Mouse (Mus musculus) intestine, embryonic 14.5 days (tissue): ENCODE data around the gene Nek6. TPM values are rescaled to one million over a fixed set of nuclear protein-coding genes. Genes with fewer than 3 reads are reported as not detected.

Experiments
- ATAC-seq: fragments of 200-750 bp; cut with Nextera tagmentation; replicated peaks from 2 replicates; pipeline ENCODE4 v1.8.0; 2017; ENCODE audit warnings: low read depth, moderate number of reproducible peaks, moderate TSS enrichment, moderate library complexity; ENCODE audit not compliant: low FRiP score, low TSS enrichment
- DNase-seq: peaks from one replicate; pipeline ENCODE4 v3.0.0-alpha.2; 2018; ENCODE audit warnings: low spot score
- H3K27ac ChIP-seq: fragments of 300-500 bp; sonication (generic); 2 replicates; pipeline ENCODE4 v1.5.1; 2014; ENCODE audit warnings: low read depth, mild to moderate bottlenecking, control low read depth
- H3K27me3 ChIP-seq: fragments of 300-500 bp; sonication (generic); replicated peaks from 2 replicates; pipeline ENCODE4 v1.6.1; 2014; ENCODE audit warnings: low read length, control low read depth; ENCODE audit not compliant: control insufficient read depth, insufficient read depth
- H3K36me3 ChIP-seq: fragments of 300-500 bp; sonication (generic); 2 replicates; pipeline ENCODE4 v1.6.1; 2014; ENCODE audit warnings: low read length, control low read depth; ENCODE audit not compliant: control insufficient read depth, insufficient read depth
- H3K4me1 ChIP-seq: fragments of 300-500 bp; sonication (generic); replicated peaks from 2 replicates; pipeline ENCODE4 v1.6.1; 2014; ENCODE audit warnings: low read length, control low read depth, mixed read lengths; ENCODE audit not compliant: control insufficient read depth, insufficient read depth
- H3K4me2 ChIP-seq: fragments of 300-500 bp; sonication (generic); 2 replicates; pipeline ENCODE4 v1.6.1; 2014; ENCODE audit warnings: low read length
- H3K4me3 ChIP-seq: fragments of 300-500 bp; sonication (generic); 2 replicates; pipeline ENCODE4 v1.5.1; 2014; ENCODE audit warnings: low read depth, low read length, control low read depth, mixed read lengths
- H3K9ac ChIP-seq: fragments of 300-500 bp; sonication (generic); 2 replicates; pipeline ENCODE4 v1.6.1; 2014; ENCODE audit warnings: mild to moderate bottlenecking, low read length
- H3K9me3 ChIP-seq: fragments of 300-500 bp; sonication (generic); 2 replicates; pipeline ENCODE4 v1.6.1; 2016; ENCODE audit warnings: low read length, control low read depth; ENCODE audit not compliant: control insufficient read depth
- WGBS: fragments of 180-500 bp; shearing (Covaris S2); extraction: QIAGEN DNeasy Blood & Tissue Kit; methylation state at CpG from one replicate; pipeline ENCODE4 v1.1.7; 2014; 5-methylcytosine and 5-hydroxymethylcytosine counted together
- microRNA-seq: library from miRNA; unstranded; fragments of <30 nt; microRNA quantifications from one replicate; pipeline ENCODE4, GENCODE M21; 2016
- polyA plus RNA-seq: library from polyadenylated mRNA; unstranded; fragments of >200 nt; fragmentation: Nextera tagmentation; extraction: Ambion mirVana; gene quantifications from 2 replicates; pipeline ENCODE4 v1.2.1, GENCODE M21; 2014

The Nek6 gene
- polyA plus RNA-seq, 1 experiment from 2014 or later, result 111 TPM

GRCm38 (mm10) chr2:38641761-38642160 is 130.3 kb downstream of the Nek6 start:
- H3K27me3 ChIP-seq, result no peaks in the 10 kb centered on the region
- ATAC-seq, result no peak
- H3K4me2 ChIP-seq, result no peak overlapping the region
- 94% methylated on average over 1 of the region's 1 CpGs for WGBS
- no peak overlapping the region for H3K9ac ChIP-seq
- H3K4me1 ChIP-seq, result peaks cover 4% of the 10 kb centered on the region; the same call in 1 of the 2 replicates
- H3K4me3 ChIP-seq, result no peak overlapping the region
- H3K27ac ChIP-seq, result no peak overlapping the region
- H3K9me3 ChIP-seq, result no peaks in the 10 kb centered on the region
- no peak for DNase-seq
- H3K36me3 ChIP-seq, result peaks cover 48% of the 10 kb centered on the region

DNA sequence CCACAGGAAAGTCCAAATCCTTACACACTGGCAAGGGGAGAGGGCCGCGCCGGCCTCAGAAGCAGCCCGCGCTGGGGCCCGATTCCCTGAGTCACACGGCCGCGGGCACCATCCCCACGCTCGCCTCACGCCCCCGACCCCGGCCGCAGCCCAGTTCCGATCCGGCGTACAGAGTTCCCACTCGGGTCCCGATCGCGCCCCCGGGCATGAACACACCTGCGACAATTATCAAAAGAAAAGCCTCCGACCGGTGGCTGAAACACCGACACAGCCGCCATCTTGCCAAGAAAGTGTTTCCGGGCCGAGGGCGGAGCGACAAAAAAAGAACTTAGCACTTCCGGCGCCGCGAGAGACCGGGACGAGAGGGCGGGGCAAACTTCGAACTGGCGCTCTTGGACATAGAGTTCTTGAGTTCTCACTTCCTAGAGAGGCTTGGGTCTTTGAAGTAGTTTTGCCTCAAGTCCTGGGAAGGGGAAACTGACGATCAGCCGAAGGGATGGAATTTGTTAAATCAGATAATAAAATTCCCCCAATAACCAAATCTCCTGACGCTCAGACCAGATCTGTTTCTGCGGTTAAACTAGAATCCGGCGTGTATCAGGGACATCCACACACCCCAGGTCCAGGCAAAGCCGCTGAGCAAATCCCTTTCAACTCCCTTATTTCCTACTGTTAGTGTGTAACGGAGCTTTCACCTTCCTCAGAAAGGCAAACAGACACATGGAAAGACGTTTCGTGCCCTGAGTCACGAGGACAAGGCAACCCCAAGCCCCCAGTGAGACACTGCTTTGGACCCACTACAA is 132.4 kb downstream of the Nek6 start, which contains the start of gene Psmb7:
Psmb7 (minus strand) TSS at position 463 of the 803 bp plus-strand sequence.
- H3K9me3 ChIP-seq, result no peaks in the 10 kb centered on the region
- 2% methylated on average over 52 of the region's 52 CpGs for WGBS
- H3K4me1 ChIP-seq, result peaks cover 8% of the 10 kb centered on the region; the same call in 1 of the 2 replicates
- DNase-seq (peak; percentile 92), ATAC-seq (peak; percentile 83)
- peak within 1 kb of the TSS; percentile 79 for H3K9ac ChIP-seq
- H3K36me3 ChIP-seq, result peaks cover 33% of the 10 kb centered on the region
- H3K4me2 ChIP-seq, result peak within 1 kb of the TSS; percentile 86
- H3K27ac ChIP-seq, result peak within 1 kb of the TSS; percentile 34; the same call in 1 of the 2 replicates
- H3K4me3 ChIP-seq, result peak within 1 kb of the TSS; percentile 67
- no peaks in the 10 kb centered on the region for H3K27me3 ChIP-seq

Small RNAs within 50 kb of the gene (microRNA-seq; reads per million reads assigned to microRNA genes)
- gene Gm27634, result not detected

Other genes with a start within 250 kb of the Nek6 start
- 11.4 and 11.6 TPM in 2 replicates for gene Dennd1a, start 224.3 kb upstream of the Nek6 start, polyA plus RNA-seq
- gene Lhx2, start 172.4 kb upstream of the Nek6 start, polyA plus RNA-seq, result 0.19 TPM in 1 of 2 replicates, not detected in the other
- 247 and 252 TPM in 2 replicates for gene Psmb7, start 132.4 kb downstream of the Nek6 start, polyA plus RNA-seq
- 0.09 and 0.12 TPM in 2 replicates for gene Nr5a1, start 202.9 kb downstream of the Nek6 start, polyA plus RNA-seq